Mouse (Mus musculus): ENCODE results near the gene 4930555G01Rik.
"Not testable (repeated sequence)": the region's sequence is repeated elsewhere in the genome, so short reads cannot be mapped to it uniquely, and the experiment has no call there.

4930555G01Rik gene

GRCm38 (mm10) chr14:5050329-5050728 lies at the start of gene 4930555G01Rik:
Gene 4930555G01Rik (plus strand): TSS chr14:5050629.
- not testable (repeated sequence) for DNase-seq

GRCm38 (mm10) chr14:5015591-5015990 lies 34.8 kb upstream of the 4930555G01Rik start, which contains the start of gene Gm3298:
Gene Gm3298 (plus strand): TSS chr14:5015891.
- not testable (repeated sequence) for DNase-seq

- not testable (repeated sequence) for DNase-seq
Observed at GRCm38 (mm10) chr14:5070611-5071490, 20.4 kb downstream of the 4930555G01Rik start, which contains the start of gene Gm8281. Gene Gm8281 (plus strand): TSS chr14:5071040.

Data from cerebellum, adult 8-10 months (tissue).